Mouse (Mus musculus) cortical plate, adult 2 months (tissue): Measurements from ENCODE around the gene Tbcel. TPM values are rescaled to one million over a fixed set of nuclear protein-coding genes. Genes with fewer than 3 reads are reported as not detected.

ENCODE experiments used
- H3K27ac ChIP-seq: fragments of 200-500 bp; 2 replicates; pipeline ENCODE4 v1.5.1; 2012; ENCODE audit warnings: low read length, control low read depth, inconsistent platforms; ENCODE audit not compliant: insufficient read depth
- H3K4me1 ChIP-seq: fragments of 200-500 bp; 2 replicates; pipeline ENCODE4 v1.6.1; 2011; ENCODE audit warnings: low read length; ENCODE audit not compliant: control insufficient read depth, insufficient read depth
- H3K4me3 ChIP-seq: fragments of 200-500 bp; 2 replicates; pipeline ENCODE4 v1.5.1; 2011; ENCODE audit warnings: mild to moderate bottlenecking, low read length, control low read depth; ENCODE audit not compliant: insufficient read depth
- CTCF ChIP-seq: fragments of 200-500 bp; IDR thresholded peaks from 2 replicates; pipeline ENCODE4 v1.5.1; 2011; ENCODE audit warnings: mild to moderate bottlenecking, control low read depth, low read length; ENCODE audit not compliant: insufficient read depth; ENCODE audit errors: extremely low read depth
- POLR2A ChIP-seq: fragments of 200-500 bp; IDR thresholded peaks from 2 replicates; pipeline ENCODE4 v1.6.1; 2011; ENCODE audit warnings: mild to moderate bottlenecking, low read length, control low read depth; ENCODE audit not compliant: insufficient read depth; ENCODE audit errors: extremely low read depth
- polyA plus RNA-seq: library from polyadenylated mRNA; depleted of rRNA; stranded (reverse); fragments of >200 nt; gene quantifications from 2 replicates; pipeline ENCODE4 v1.2.3, GENCODE M21; 2012; rRNA removed

The Tbcel gene
- polyA plus RNA-seq = 30.3 and 32.6 TPM in 2 replicates

DNA sequence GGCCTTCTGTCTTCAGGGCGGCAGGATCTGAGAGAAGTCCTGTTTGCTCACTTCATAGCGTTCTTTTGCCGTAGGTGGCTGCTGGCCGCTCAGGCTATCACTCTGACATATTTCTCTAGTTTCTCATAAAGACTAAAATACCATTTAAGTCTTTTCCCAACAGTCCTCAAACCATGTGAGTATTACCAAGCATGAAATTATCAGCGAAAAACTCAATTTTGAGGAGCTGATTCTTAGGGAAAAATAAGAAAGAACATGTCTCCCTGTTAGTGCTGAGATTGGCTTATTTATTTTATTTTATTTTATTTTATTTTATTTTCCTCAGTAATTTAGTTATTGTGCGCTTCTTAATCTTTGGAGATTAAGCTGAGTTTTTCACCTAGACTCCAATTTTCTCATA lies at the start of gene Tbcel:
TSS of gene Tbcel (minus strand) at position 101 of the 400 bp plus-strand sequence.
- TF ChIP-seq POLR2A (no peak), CTCF (no peak)

DNA sequence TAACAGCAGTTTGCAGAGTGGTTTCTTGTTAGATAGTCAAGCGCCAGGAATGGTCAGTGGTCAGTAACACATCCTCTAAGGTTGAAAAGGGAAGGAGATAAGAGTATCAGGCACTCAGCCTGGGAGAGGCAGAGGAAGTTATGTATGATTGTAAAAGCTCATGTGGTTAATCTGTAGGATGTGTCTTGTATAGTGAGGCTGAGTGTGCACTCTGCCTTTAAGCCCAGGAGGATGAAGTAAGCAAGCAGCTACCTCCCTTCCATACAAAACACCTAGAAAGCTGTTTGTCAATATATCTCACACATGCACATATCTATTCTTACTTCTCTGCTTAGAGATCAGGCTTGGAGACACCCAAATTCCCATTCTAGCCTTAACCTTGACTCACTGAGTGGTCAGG lies 47.6 kb upstream of the Tbcel start:
- no peak overlapping the region for H3K27ac ChIP-seq
- no peak overlapping the region for H3K4me3 ChIP-seq
- no peaks in the 10 kb centered on the region for H3K4me1 ChIP-seq
- TF ChIP-seq POLR2A = no peak
- no peak for TF ChIP-seq CTCF

More for the DNA sequence above, at the start of gene Tbcel:
- Histone ChIP-seq H3K4me3 (no peak within 1 kb of the TSS), H3K4me1 (no peaks in the 10 kb centered on the region), H3K27ac (no peak within 1 kb of the TSS)

- H3K27ac ChIP-seq = no peak overlapping the region
- TF ChIP-seq CTCF = peak; percentile 93
- no peak for TF ChIP-seq POLR2A
Observed at GRCm38 (mm10) chr9:42550116-42550515, 42.5 kb upstream of the Tbcel start.

DNA sequence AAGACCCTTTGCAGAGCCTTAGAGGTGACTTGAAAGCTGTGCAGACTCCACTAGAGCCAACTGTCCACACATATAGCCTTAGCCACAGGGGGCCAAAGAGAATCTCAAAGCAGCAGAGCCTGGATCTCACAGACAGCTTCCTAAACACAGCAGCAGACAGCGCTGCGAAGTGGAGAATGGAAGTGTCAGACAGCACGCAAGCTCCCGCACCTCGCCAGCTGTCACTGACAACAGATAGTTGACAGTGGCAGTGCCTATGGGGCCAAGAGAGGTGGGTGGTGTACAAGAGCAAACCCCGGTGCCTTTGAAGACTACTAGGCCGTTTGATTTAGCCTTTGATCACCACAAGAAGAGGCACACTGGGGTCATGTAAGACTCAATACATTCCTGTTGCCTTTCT lies 41.4 kb upstream of the Tbcel start:
- no peak overlapping the region for H3K27ac ChIP-seq
- TF ChIP-seq POLR2A = no peak
- no peak for TF ChIP-seq CTCF
- no peak overlapping the region for H3K4me3 ChIP-seq
- H3K4me1 ChIP-seq = peaks cover 2% of the 10 kb centered on the region

More at GRCm38 (mm10) chr9:42550116-42550515, 42.5 kb upstream of the Tbcel start:
- H3K4me1 ChIP-seq = no peaks in the 10 kb centered on the region
- H3K4me3 ChIP-seq = no peak overlapping the region

DNA sequence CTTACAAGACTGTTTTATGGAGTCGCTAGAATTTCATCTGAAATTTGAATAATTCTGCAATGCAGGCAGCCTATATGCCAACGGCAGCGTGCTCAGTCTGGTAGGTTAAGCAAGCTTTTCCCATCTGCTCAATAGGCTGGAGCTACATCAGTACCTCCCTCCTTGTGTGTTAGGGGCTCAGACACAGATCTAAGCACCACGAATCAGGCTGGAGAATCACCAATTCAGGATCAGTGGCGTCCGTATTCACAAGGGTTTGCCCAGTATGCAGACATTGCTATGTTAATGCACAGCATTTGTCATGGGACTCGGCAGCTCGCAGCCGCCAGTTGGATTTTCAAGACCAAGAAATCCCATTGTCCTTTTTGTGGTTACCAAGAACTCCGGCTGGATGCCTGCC lies 36.9 kb upstream of the Tbcel start:
- Histone ChIP-seq H3K4me1 (peaks cover 2% of the 10 kb centered on the region), H3K27ac (no peak overlapping the region)
- no peak for TF ChIP-seq CTCF
- no peak for TF ChIP-seq POLR2A

GRCm38 (mm10) chr9:42533491-42533890 lies 25.9 kb upstream of the Tbcel start:
- Histone ChIP-seq H3K4me1 (peaks cover 4% of the 10 kb centered on the region; the same call in 1 of the 2 replicates), H3K27ac (no peak overlapping the region), H3K4me3 (no peak overlapping the region)
- no peak for TF ChIP-seq CTCF
- no peak for TF ChIP-seq POLR2A

More for the DNA sequence above, 36.9 kb upstream of the Tbcel start:
- no peak overlapping the region for H3K4me3 ChIP-seq

GRCm38 (mm10) chr9:42533041-42533440 lies 25.4 kb upstream of the Tbcel start:
- no peak for TF ChIP-seq CTCF
- no peak for TF ChIP-seq POLR2A
- Histone ChIP-seq H3K4me3 (no peak overlapping the region), H3K27ac (no peak overlapping the region), H3K4me1 (peaks cover 4% of the 10 kb centered on the region; the same call in 1 of the 2 replicates)

GRCm38 (mm10) chr9:42531951-42532350 lies 24.3 kb upstream of the Tbcel start:
- no peak overlapping the region for H3K27ac ChIP-seq
- TF ChIP-seq POLR2A (no peak), CTCF (no peak)
- H3K4me3 ChIP-seq = no peak overlapping the region
- peaks cover 4% of the 10 kb centered on the region; the same call in 1 of the 2 replicates for H3K4me1 ChIP-seq

DNA sequence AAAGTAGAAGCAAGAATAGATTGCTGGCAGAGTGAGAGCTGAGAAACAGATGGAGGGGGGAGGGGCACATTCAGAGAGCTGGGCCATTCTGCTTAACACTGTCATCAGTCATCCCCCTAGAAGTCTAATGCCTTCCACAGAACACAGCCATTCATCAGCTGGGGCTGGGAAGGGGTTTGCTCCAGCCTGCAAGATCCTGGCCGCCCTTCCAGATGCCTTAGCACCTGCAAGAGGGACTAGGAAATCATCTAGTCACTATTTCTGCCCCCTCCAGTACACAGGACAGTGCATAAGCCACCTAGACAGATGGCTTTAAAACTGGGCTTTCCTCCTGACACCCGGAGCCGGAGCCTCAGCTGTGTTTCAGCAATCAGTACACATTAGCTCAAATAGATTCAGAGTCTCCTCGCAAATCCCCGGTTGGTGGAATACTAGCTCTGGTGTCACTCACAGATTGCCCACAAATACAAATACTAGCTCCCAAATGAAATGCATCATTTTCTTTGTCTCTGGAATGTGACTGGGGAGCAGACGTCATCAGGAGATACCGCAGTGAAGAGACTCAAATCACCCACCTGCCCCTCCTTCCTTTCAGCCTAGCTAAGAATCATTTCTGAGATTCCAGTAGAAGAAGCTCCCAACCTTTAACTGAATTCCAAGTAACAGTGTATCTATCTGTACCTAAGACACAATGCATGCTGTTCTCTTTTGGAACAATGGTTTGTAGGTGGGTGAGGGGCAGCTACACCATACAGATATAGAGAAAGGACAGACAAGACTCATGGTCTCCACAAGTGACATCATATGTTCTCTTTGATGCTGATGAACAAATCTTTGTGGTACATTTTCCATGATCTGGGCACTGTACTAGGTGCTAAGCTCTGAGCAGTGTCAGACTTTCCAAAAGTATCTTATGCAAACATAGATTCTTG lies 22.9 kb upstream of the Tbcel start:
- H3K4me1 ChIP-seq = peaks cover 4% of the 10 kb centered on the region; the same call in 1 of the 2 replicates
- no peak overlapping the region for H3K4me3 ChIP-seq
- no peak for TF ChIP-seq CTCF
- no peak for TF ChIP-seq POLR2A
- H3K27ac ChIP-seq = no peak overlapping the region; the same call in 1 of the 2 replicates
